Mouse (Mus musculus): ENCODE data around the gene Nsfl1c. TPM values are rescaled to one million over a fixed set of nuclear protein-coding genes. Genes with fewer than 3 reads are reported as not detected.
A peak's percentile ranks its signal among the peaks of the same experiment; 100 is the strongest.

The Nsfl1c gene
- polyA plus RNA-seq, 1 experiment, result not detected

- H3K27ac ChIP-seq (ENCODE audit: insufficient read depth, low read depth, low read length), result no peak overlapping the region
- WGBS, result 47% methylated on average over 4 of the region's 4 CpGs
- TF ChIP-seq POLR2A (IDR thresholded peaks at IDR 0.05; ENCODE audit: insufficient read depth, low read depth, low read length) (no peak), CTCF (IDR thresholded peaks at IDR 0.05; ENCODE audit: insufficient read depth, low read depth, low read length) (no peak)
- H3K4me3 ChIP-seq (ENCODE audit: insufficient read depth, low read depth, low read length), result no peak overlapping the region
- peaks cover 7% of the 10 kb centered on the region for H3K4me1 ChIP-seq (ENCODE audit: control insufficient read depth, insufficient read depth, low read length)
Measured at GRCm38 (mm10) chr2:151538646-151539045, 44.7 kb downstream of the Nsfl1c start.

- peak within 1 kb of the TSS; percentile 87 for H3K4me3 ChIP-seq (ENCODE audit: insufficient read depth, low read depth, low read length)
- H3K27ac ChIP-seq (ENCODE audit: insufficient read depth, low read depth, low read length), result peak within 1 kb of the TSS; percentile 83
- H3K4me1 ChIP-seq (ENCODE audit: control insufficient read depth, insufficient read depth, low read length), result peaks cover 26% of the 10 kb centered on the region
- no peak for TF ChIP-seq CTCF (IDR thresholded peaks at IDR 0.05; ENCODE audit: insufficient read depth, low read depth, low read length)
- TF ChIP-seq POLR2A (IDR thresholded peaks at IDR 0.05; ENCODE audit: insufficient read depth, low read depth, low read length), result peak; percentile 89
- WGBS, result 0% methylated on average over 78 of the region's 93 CpGs
Measured at GRCm38 (mm10) chr2:151542323-151543062, 48.5 kb downstream of the Nsfl1c start, which contains the start of gene Fkbp1a. Fkbp1a (plus strand) TSS chr2:151542483.

GRCm38 (mm10) chr2:151543063-151543895 lies 49.3 kb downstream of the Nsfl1c start:
- TF ChIP-seq POLR2A (IDR thresholded peaks at IDR 0.05; ENCODE audit: insufficient read depth, low read depth, low read length) (no peak), CTCF (IDR thresholded peaks at IDR 0.05; ENCODE audit: insufficient read depth, low read depth, low read length) (no peak)
- H3K27ac ChIP-seq (ENCODE audit: insufficient read depth, low read depth, low read length), result peak overlapping the region; percentile 83
- H3K4me1 ChIP-seq (ENCODE audit: control insufficient read depth, insufficient read depth, low read length), result peaks cover 28% of the 10 kb centered on the region
- H3K4me3 ChIP-seq (ENCODE audit: insufficient read depth, low read depth, low read length), result peak overlapping the region; percentile 87
- under 1% methylated on average over 21 of the region's 21 CpGs for WGBS

GRCm38 (mm10) chr2:151544673-151545072 lies 50.7 kb downstream of the Nsfl1c start:
- TF ChIP-seq POLR2A (IDR thresholded peaks at IDR 0.05; ENCODE audit: insufficient read depth, low read depth, low read length) (no peak), CTCF (IDR thresholded peaks at IDR 0.05; ENCODE audit: insufficient read depth, low read depth, low read length) (no peak)
- H3K4me3 ChIP-seq (ENCODE audit: insufficient read depth, low read depth, low read length), result peak overlapping the region; percentile 41; the same call in 1 of the 2 replicates
- H3K4me1 ChIP-seq (ENCODE audit: control insufficient read depth, insufficient read depth, low read length), result peaks cover 32% of the 10 kb centered on the region
- WGBS, result 16% methylated on average over 6 of the region's 6 CpGs
- peak overlapping the region; percentile 73; the same call in 1 of the 2 replicates for H3K27ac ChIP-seq (ENCODE audit: insufficient read depth, low read depth, low read length)

GRCm38 (mm10) chr2:151546571-151546970 lies 52.6 kb downstream of the Nsfl1c start:
- WGBS, result 66% methylated on average over 4 of the region's 4 CpGs
- no peak overlapping the region for H3K27ac ChIP-seq (ENCODE audit: insufficient read depth, low read depth, low read length)

GRCm38 (mm10) chr2:151549615-151550121 lies 55.7 kb downstream of the Nsfl1c start:
- TF ChIP-seq POLR2A (IDR thresholded peaks at IDR 0.05; ENCODE audit: insufficient read depth, low read depth, low read length) (no peak), CTCF (IDR thresholded peaks at IDR 0.05; ENCODE audit: insufficient read depth, low read depth, low read length) (no peak)
- 82% methylated on average over 3 of the region's 3 CpGs for WGBS
- peaks cover 31% of the 10 kb centered on the region for H3K4me1 ChIP-seq (ENCODE audit: control insufficient read depth, insufficient read depth, low read length)
- no peak overlapping the region for H3K27ac ChIP-seq (ENCODE audit: insufficient read depth, low read depth, low read length)
- no peak overlapping the region for H3K4me3 ChIP-seq (ENCODE audit: insufficient read depth, low read depth, low read length)

More at GRCm38 (mm10) chr2:151546571-151546970, 52.6 kb downstream of the Nsfl1c start:
- H3K4me1 ChIP-seq (ENCODE audit: control insufficient read depth, insufficient read depth, low read length), result peaks cover 40% of the 10 kb centered on the region
- no peak for TF ChIP-seq CTCF (IDR thresholded peaks at IDR 0.05; ENCODE audit: insufficient read depth, low read depth, low read length)
- no peak for TF ChIP-seq POLR2A (IDR thresholded peaks at IDR 0.05; ENCODE audit: insufficient read depth, low read depth, low read length)
- H3K4me3 ChIP-seq (ENCODE audit: insufficient read depth, low read depth, low read length), result no peak overlapping the region

Other genes starting within 250 kb of the Nsfl1c start
- gene 4921509C19Rik, start 18.0 kb upstream of the Nsfl1c start, polyA plus RNA-seq (2012; ENCODE audit: insufficient read depth, insufficient read length, low replicate concordance, missing spikeins), result not detected in 2 replicates
- gene Fkbp1a, start 48.3 kb downstream of the Nsfl1c start, polyA plus RNA-seq (2012; ENCODE audit: insufficient read depth, insufficient read length, low replicate concordance, missing spikeins), result 795 TPM in 1 of 2 replicates, not detected in the other
- not detected in 2 replicates for gene Sdcbp2, start 78.4 kb downstream of the Nsfl1c start, polyA plus RNA-seq (2012; ENCODE audit: insufficient read depth, insufficient read length, low replicate concordance, missing spikeins)
- not detected in 2 replicates for gene Snph, start 138.4 kb downstream of the Nsfl1c start, polyA plus RNA-seq (2012; ENCODE audit: insufficient read depth, insufficient read length, low replicate concordance, missing spikeins)
- not detected in 2 replicates for gene Rad21l, start 174.4 kb downstream of the Nsfl1c start, polyA plus RNA-seq (2012; ENCODE audit: insufficient read depth, insufficient read length, low replicate concordance, missing spikeins)
- not detected in 2 replicates for gene Tmem74b, start 207.8 kb downstream of the Nsfl1c start, polyA plus RNA-seq (2012; ENCODE audit: insufficient read depth, insufficient read length, low replicate concordance, missing spikeins)

Data from olfactory bulb, adult 2 months (tissue).